Mouse (Mus musculus) olfactory bulb, adult 2 months (tissue): ENCODE measurements around the gene Scn2a.

Experiments used
- CTCF ChIP-seq: fragments of 200-500 bp; IDR thresholded peaks from 2 replicates; pipeline ENCODE4 v1.5.1; 2012; ENCODE audit warnings: low read depth, mild to moderate bottlenecking, low read length, moderate library complexity; ENCODE audit not compliant: insufficient read depth
- POLR2A ChIP-seq: fragments of 200-500 bp; IDR thresholded peaks from 2 replicates; pipeline ENCODE4 v1.6.1; 2012; ENCODE audit warnings: mild to moderate bottlenecking, low read depth, low read length, moderate library complexity; ENCODE audit not compliant: insufficient read depth

DNA sequence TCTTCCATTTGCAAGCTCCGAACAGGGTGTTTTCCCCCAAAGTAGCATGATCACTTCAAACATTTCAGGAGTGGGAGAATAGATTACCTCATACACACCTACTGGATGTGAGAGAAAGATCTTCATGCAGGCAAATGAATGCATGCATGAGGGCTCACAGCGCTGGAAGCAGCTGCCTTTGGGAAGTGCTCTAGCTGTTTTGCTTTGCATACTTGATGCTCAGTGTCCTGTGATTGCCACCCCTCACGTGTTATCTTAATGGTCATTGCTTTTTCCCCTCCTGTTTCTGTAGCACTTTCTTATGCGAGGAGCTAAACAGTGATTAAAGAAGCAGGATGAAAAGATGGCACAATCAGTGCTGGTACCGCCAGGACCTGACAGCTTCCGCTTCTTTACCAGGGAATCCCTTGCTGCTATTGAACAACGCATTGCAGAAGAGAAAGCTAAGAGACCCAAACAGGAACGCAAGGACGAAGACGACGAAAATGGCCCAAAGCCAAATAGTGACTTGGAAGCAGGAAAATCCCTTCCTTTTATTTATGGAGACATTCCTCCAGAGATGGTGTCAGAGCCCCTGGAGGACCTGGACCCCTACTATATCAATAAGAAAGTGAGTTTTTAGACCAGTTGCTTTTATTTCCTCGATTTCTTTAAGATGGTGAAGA lies 49.7 kb downstream of the Scn2a start:
- TF ChIP-seq POLR2A (no peak), CTCF (no peak)
